Mouse (Mus musculus) hindbrain, embryonic 16.5 days (tissue): ENCODE measurements at regions not wholly inside any gene's neighbourhood (a gene's known extent, or its start where the extent isn't known, plus 50 kb on each side); places are given as distances from the start of the nearest gene placed in this dataset.

Source experiments
- ATAC-seq: fragments of 200-750 bp; cut with Nextera tagmentation; 2 replicates; pipeline ENCODE4 v1.8.0; 2017; ENCODE audit warnings: moderate TSS enrichment, moderate library complexity
- H3K27ac ChIP-seq: fragments of 300-500 bp; sonication (generic); 2 replicates; pipeline ENCODE4 v1.5.1; 2014; ENCODE audit warnings: low read depth, mild to moderate bottlenecking, control low read depth, low read length, moderate library complexity
- H3K27me3 ChIP-seq: fragments of 300-500 bp; sonication (generic); replicated peaks from 2 replicates; pipeline ENCODE4 v1.6.1; 2014; ENCODE audit warnings: low read length; ENCODE audit not compliant: control insufficient read depth, insufficient read depth
- H3K36me3 ChIP-seq: fragments of 300-500 bp; sonication (generic); 2 replicates; pipeline ENCODE4 v1.6.1; 2014; ENCODE audit warnings: mild to moderate bottlenecking, low read length, moderate library complexity, mixed read lengths; ENCODE audit not compliant: control insufficient read depth, insufficient read depth
- H3K4me1 ChIP-seq: fragments of 300-500 bp; sonication (generic); 2 replicates; pipeline ENCODE4 v1.6.1; 2014; ENCODE audit warnings: low read depth, low read length; ENCODE audit not compliant: control insufficient read depth, insufficient read depth
- H3K4me2 ChIP-seq: fragments of 300-500 bp; sonication (generic); 2 replicates; pipeline ENCODE4 v1.6.1; 2014; ENCODE audit warnings: mild to moderate bottlenecking, low read length, control low read depth, moderate library complexity
- H3K4me3 ChIP-seq: fragments of 300-500 bp; sonication (generic); 2 replicates; pipeline ENCODE4 v1.5.1; 2014; ENCODE audit warnings: mild to moderate bottlenecking, low read length, control low read depth, moderate library complexity
- H3K9ac ChIP-seq: fragments of 300-500 bp; sonication (generic); 2 replicates; pipeline ENCODE4 v1.6.1; 2014; ENCODE audit warnings: low read depth, mild to moderate bottlenecking, control low read depth, low read length, moderate library complexity
- H3K9me3 ChIP-seq: fragments of 300-500 bp; sonication (generic); 2 replicates; pipeline ENCODE4 v1.6.1; 2014; ENCODE audit warnings: mild to moderate bottlenecking, low read length, moderate library complexity; ENCODE audit not compliant: control insufficient read depth
- WGBS: fragments of 180-500 bp; shearing (Covaris S2); extraction: QIAGEN DNeasy Blood & Tissue Kit; methylation state at CpG from one replicate; pipeline ENCODE4 v1.1.7; 2014; 5-methylcytosine and 5-hydroxymethylcytosine counted together

- Histone ChIP-seq H3K9me3 (no peaks in the 10 kb centered on the region), H3K27me3 (no peaks in the 10 kb centered on the region), H3K9ac (no peak overlapping the region), H3K27ac (peak overlapping the region; percentile 75), H3K4me3 (no peak overlapping the region), H3K4me1 (peaks cover 9% of the 10 kb centered on the region), H3K36me3 (no peaks in the 10 kb centered on the region), H3K4me2 (no peak overlapping the region)
- 61% methylated on average over 2 of the region's 2 CpGs for WGBS
- ATAC-seq = peak; percentile 54; the same call in 1 of the 2 replicates
Observed at GRCm38 (mm10) chr13:34576392-34576791, 76.9 kb downstream of the Pxdc1 start.

DNA sequence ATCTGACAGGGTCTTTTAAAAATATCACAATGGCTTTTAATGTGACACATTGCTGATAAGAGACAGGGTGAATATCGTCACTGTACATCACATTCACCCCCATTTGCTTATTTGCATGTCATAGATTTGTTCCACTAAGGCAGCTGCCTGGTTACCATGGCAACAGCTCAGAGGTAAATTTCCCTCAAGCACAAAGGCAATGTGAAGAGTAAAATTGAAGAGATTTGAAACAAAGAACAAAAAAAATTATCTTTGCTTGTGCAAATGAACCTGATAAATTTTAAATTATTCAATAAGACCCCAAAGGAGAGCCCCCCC lies 77.3 kb downstream of the Pxdc1 start:
- H3K9ac ChIP-seq = no peak overlapping the region
- no peaks in the 10 kb centered on the region for H3K27me3 ChIP-seq
- ATAC-seq = peak; percentile 91
- H3K4me3 ChIP-seq = no peak overlapping the region
- no peaks in the 10 kb centered on the region for H3K36me3 ChIP-seq
- WGBS = 8% methylated on average over 1 of the region's 1 CpGs
- no peaks in the 10 kb centered on the region for H3K9me3 ChIP-seq
- H3K27ac ChIP-seq = peak overlapping the region; percentile 80
- peaks cover 9% of the 10 kb centered on the region for H3K4me1 ChIP-seq
- no peak overlapping the region for H3K4me2 ChIP-seq

DNA sequence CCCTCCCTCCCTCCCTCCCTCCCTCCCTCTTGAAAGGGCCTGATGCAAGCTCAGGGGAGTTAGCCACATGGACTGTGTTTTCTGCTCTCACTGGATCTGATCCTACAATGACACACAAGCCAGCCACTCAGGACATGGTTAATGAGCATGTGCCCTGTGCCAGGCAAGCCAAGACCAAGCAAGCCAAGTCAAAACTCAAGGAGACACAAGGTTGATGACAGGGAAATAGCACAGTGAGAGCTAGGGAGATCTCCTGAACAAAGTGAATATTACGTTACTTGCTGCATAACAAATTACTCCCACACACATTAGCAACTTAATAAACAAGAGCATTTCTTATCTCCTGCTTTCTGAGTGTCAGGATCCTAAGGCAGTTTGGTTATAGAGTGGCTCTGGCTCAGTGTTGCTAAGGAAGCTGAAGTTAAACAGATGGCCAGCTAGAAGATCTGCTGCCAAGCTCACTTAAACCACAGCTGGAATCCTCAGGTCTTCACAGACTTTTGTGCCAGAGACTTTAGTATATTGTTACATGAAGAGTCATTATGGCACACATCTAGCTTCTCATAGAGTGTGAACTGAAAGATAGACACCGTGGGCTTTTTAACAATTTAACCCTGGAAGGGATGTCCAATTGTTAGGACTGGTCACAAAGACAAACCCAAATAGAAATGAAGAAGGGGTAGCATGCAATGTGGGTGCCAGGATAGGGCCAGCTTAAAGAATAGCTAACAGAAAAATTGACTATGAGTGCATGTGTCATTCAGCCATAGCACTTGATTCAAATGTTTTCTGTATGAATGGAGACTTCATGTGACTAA lies 77.9 kb downstream of the Pxdc1 start:
- WGBS = 23% methylated on average over 2 of the region's 2 CpGs
- no peak overlapping the region for H3K4me2 ChIP-seq

DNA sequence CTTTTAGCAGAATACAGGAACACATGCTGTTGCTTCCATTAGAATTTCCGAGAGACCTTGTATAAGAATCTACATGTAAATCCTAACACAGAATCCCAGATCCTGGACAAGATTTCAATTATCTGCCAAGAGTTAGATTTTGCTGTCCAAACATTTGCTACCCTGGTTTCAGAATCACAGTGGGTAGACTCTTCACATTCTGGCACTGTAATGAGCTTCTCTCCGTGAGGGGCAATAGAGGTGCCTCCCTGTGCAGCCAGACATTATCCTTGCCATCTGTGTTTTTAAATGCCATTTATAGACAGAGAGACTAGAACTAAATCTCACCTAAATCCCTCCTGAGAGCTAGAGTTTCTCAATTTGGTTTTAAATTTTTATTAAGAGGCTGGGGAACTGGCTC lies 84.0 kb downstream of the Pxdc1 start:
- no peak for ATAC-seq
- Histone ChIP-seq H3K27me3 (no peaks in the 10 kb centered on the region), H3K9ac (no peak overlapping the region), H3K27ac (no peak overlapping the region), H3K4me2 (no peak overlapping the region), H3K36me3 (no peaks in the 10 kb centered on the region), H3K4me3 (no peak overlapping the region), H3K9me3 (no peaks in the 10 kb centered on the region), H3K4me1 (no peaks in the 10 kb centered on the region)
- 49% methylated on average over 2 of the region's 2 CpGs for WGBS

More for the DNA sequence above, 77.9 kb downstream of the Pxdc1 start:
- H3K27ac ChIP-seq = peak overlapping the region; percentile 80
- no peaks in the 10 kb centered on the region for H3K9me3 ChIP-seq
- no peak overlapping the region for H3K9ac ChIP-seq
- no peak overlapping the region for H3K4me3 ChIP-seq
- no peaks in the 10 kb centered on the region for H3K36me3 ChIP-seq
- peaks cover 9% of the 10 kb centered on the region for H3K4me1 ChIP-seq
- ATAC-seq = peak; percentile 86
- H3K27me3 ChIP-seq = no peaks in the 10 kb centered on the region

GRCm38 (mm10) chr13:34566687-34567086 lies 86.6 kb downstream of the Pxdc1 start:
- WGBS = 79% methylated on average over 1 of the region's 1 CpGs
- Histone ChIP-seq H3K27ac (no peak overlapping the region), H3K9ac (no peak overlapping the region), H3K36me3 (no peaks in the 10 kb centered on the region), H3K4me3 (no peak overlapping the region), H3K4me2 (no peak overlapping the region), H3K4me1 (no peaks in the 10 kb centered on the region), H3K27me3 (no peaks in the 10 kb centered on the region), H3K9me3 (no peaks in the 10 kb centered on the region)
- no peak for ATAC-seq

DNA sequence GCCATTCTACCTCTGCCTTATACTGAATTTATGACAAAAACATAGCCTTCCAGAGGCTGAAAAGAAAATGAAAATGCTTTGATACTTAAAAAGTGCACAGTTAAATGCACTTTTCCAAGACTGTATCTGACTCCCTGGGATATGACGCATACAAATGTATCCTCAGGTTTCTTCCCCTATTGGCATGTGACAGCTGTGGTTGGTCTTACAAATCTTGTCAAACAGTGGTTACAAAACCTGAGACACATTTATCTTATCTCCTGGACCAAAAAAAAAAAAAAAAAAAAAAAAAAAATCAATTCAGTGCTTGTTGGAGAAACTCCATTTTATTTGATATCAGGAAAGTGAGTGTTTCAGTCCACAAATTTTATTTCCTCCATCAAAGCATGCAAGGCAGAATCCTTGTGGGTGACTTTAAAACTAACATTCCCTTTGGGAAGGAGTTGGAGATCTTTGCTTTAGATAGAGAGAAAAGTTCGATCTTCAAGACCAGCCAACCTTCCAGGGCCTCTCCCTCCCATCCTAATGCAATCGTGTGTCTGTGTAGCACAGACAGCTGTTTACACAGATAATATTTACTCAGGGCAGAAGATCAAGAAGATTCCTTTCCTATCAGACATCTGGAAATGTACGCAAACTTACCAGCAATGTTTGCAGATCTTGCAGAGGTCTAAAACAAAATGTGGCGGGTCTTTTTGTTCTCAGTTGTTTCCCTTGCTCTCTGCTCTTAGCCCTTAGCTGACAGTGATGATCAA lies 103.0 kb downstream of the Pxdc1 start:
- no peak overlapping the region for H3K4me3 ChIP-seq
- 72% methylated on average over 5 of the region's 5 CpGs for WGBS
- H3K36me3 ChIP-seq = no peaks in the 10 kb centered on the region
- no peak overlapping the region for H3K27ac ChIP-seq
- no peaks in the 10 kb centered on the region for H3K4me1 ChIP-seq
- H3K27me3 ChIP-seq = no peaks in the 10 kb centered on the region
- no peak overlapping the region for H3K9ac ChIP-seq
- no peak overlapping the region for H3K4me2 ChIP-seq
- no peaks in the 10 kb centered on the region for H3K9me3 ChIP-seq
- ATAC-seq = no peak

GRCm38 (mm10) chr13:34540646-34541045 lies 112.6 kb downstream of the Pxdc1 start:
- Histone ChIP-seq H3K4me2 (no peak overlapping the region), H3K4me1 (no peaks in the 10 kb centered on the region), H3K4me3 (no peak overlapping the region), H3K9ac (no peak overlapping the region), H3K27ac (no peak overlapping the region), H3K9me3 (no peaks in the 10 kb centered on the region), H3K36me3 (no peaks in the 10 kb centered on the region), H3K27me3 (no peaks in the 10 kb centered on the region)
- ATAC-seq = no peak
- WGBS = 88% methylated on average over 2 of the region's 2 CpGs

- Histone ChIP-seq H3K4me3 (no peak overlapping the region), H3K4me2 (no peak overlapping the region), H3K27me3 (no peaks in the 10 kb centered on the region), H3K4me1 (no peaks in the 10 kb centered on the region), H3K36me3 (no peaks in the 10 kb centered on the region), H3K9me3 (no peaks in the 10 kb centered on the region), H3K9ac (no peak overlapping the region), H3K27ac (no peak overlapping the region)
- ATAC-seq = no peak
- WGBS = 79% methylated on average over 2 of the region's 2 CpGs
Observed at GRCm38 (mm10) chr13:34533896-34534295, 119.4 kb downstream of the Pxdc1 start.

- WGBS = 85% methylated on average over 3 of the region's 3 CpGs
- ATAC-seq = no peak
- Histone ChIP-seq H3K27me3 (no peaks in the 10 kb centered on the region), H3K9ac (no peak overlapping the region), H3K9me3 (no peaks in the 10 kb centered on the region), H3K4me1 (no peaks in the 10 kb centered on the region), H3K4me3 (no peak overlapping the region), H3K36me3 (no peaks in the 10 kb centered on the region), H3K4me2 (no peak overlapping the region), H3K27ac (no peak overlapping the region)
Observed at GRCm38 (mm10) chr13:34511332-34511731, 142.0 kb downstream of the Pxdc1 start.
